Mouse (Mus musculus): ENCODE data around the gene Mybph.

GRCm38 (mm10) chr1:134231270-134231669 is 38.0 kb downstream of the Mybph start:
- TF ChIP-seq EP300 (IDR thresholded peaks at IDR 0.05; ENCODE audit: low read depth), result no peak
- TF ChIP-seq CTCF (IDR thresholded peaks at IDR 0.05; ENCODE audit: low read depth), result no peak

Data from liver, postnatal 0 days (tissue).